Mouse (Mus musculus) embryonic facial prominence, embryonic 15.5 days (tissue): Measurements from ENCODE around the gene Efhd2. TPM values are rescaled to one million over a fixed set of nuclear protein-coding genes. Genes with fewer than 3 reads are reported as not detected.

Experiments used
- polyA plus RNA-seq: library from polyadenylated mRNA; unstranded; fragments of >200 nt; fragmentation: Nextera tagmentation; extraction: Ambion mirVana; gene quantifications from 2 replicates; pipeline ENCODE4 v1.2.1, GENCODE M21; 2015

Efhd2 gene
- polyA plus RNA-seq, 1 experiment from 2014 or later: 81.7 TPM

Other genes starting within 250 kb of the Efhd2 start
- gene Plekhm2, start 210.0 kb downstream of the Efhd2 start, polyA plus RNA-seq: 7.1 and 8.3 TPM in 2 replicates
- gene Rsc1a1, start 189.3 kb downstream of the Efhd2 start, polyA plus RNA-seq: 0.28 TPM in 1 of 2 replicates, not detected in the other
- gene Ddi2, start 151.5 kb downstream of the Efhd2 start, polyA plus RNA-seq: 25.2 and 26.7 TPM in 2 replicates
- gene Agmat, start 128.2 kb downstream of the Efhd2 start, polyA plus RNA-seq: 0.32 and 0.33 TPM in 2 replicates
- 4.8 and 5.0 TPM in 2 replicates for gene Dnajc16, start 84.0 kb downstream of the Efhd2 start, polyA plus RNA-seq
- gene Casp9, start 81.3 kb downstream of the Efhd2 start, polyA plus RNA-seq: 14.4 and 16.9 TPM in 2 replicates
- gene Cela2a, start 48.8 kb downstream of the Efhd2 start, polyA plus RNA-seq: not detected in 2 replicates
- not detected in 2 replicates for gene Ctrc, start 28.6 kb downstream of the Efhd2 start, polyA plus RNA-seq
- gene Fhad1, start 140.2 kb upstream of the Efhd2 start, polyA plus RNA-seq: 7.8 and 9.0 TPM in 2 replicates
- gene Tmem51, start 209.4 kb upstream of the Efhd2 start, polyA plus RNA-seq: 18.3 and 20.2 TPM in 2 replicates